Mouse (Mus musculus): ENCODE data around the gene M6pr. TPM values are rescaled to one million over a fixed set of nuclear protein-coding genes. Genes with fewer than 3 reads are reported as not detected.

Gene M6pr
- total and polyA plus RNA-seq, 2 experiments from 2014 or later, result 44.0 to 51.9 TPM

- WGBS, result 1% methylated on average over 17 of the region's 17 CpGs
- peak within 1 kb of the TSS; percentile 73 for H3K9ac ChIP-seq
- H3K4me1 ChIP-seq (ENCODE audit: insufficient read depth), result peaks cover 9% of the 10 kb centered on the region; the same call in 1 of the 2 replicates
- DNase-seq, result peak; percentile 81
- peak within 1 kb of the TSS; percentile 97 for H3K27ac ChIP-seq (ENCODE audit: low read depth, low read length)
- H3K27me3 ChIP-seq (ENCODE audit: insufficient read depth, low read length), result no peaks in the 10 kb centered on the region
- H3K36me3 ChIP-seq (ENCODE audit: insufficient read depth), result peaks cover 3% of the 10 kb centered on the region; the same call in 1 of the 2 replicates
- H3K9me3 ChIP-seq (ENCODE audit: low read length), result no peaks in the 10 kb centered on the region
- ATAC-seq, result peak; percentile 72
- H3K4me2 ChIP-seq (ENCODE audit: low read depth), result peak within 1 kb of the TSS; percentile 66
- TF ChIP-seq CTCF (IDR thresholded peaks at IDR 0.05; ENCODE audit: low read depth), result no peak
- H3K4me3 ChIP-seq (ENCODE audit: low read depth, low read length), result peak within 1 kb of the TSS; percentile 82
Observed at GRCm38 (mm10) chr6:122340349-122341000, 32.0 kb downstream of the M6pr start, which contains the start of gene Phc1. Phc1 (minus strand) TSS chr6:122340561.

GRCm38 (mm10) chr6:122341038-122341810 is 32.7 kb downstream of the M6pr start:
- no peaks in the 10 kb centered on the region for H3K27me3 ChIP-seq (ENCODE audit: insufficient read depth, low read length)
- WGBS, result 36% methylated on average over 7 of the region's 7 CpGs
- TF ChIP-seq CTCF (IDR thresholded peaks at IDR 0.05; ENCODE audit: low read depth), result no peak
- no peaks in the 10 kb centered on the region for H3K9me3 ChIP-seq (ENCODE audit: low read length)
- peaks cover 9% of the 10 kb centered on the region; the same call in 1 of the 2 replicates for H3K4me1 ChIP-seq (ENCODE audit: insufficient read depth)
- peak overlapping the region; percentile 97 for H3K27ac ChIP-seq (ENCODE audit: low read depth, low read length)
- DNase-seq (peak; percentile 4), ATAC-seq (no peak)
- peaks cover under 1% of the 10 kb centered on the region; the same call in 1 of the 2 replicates for H3K36me3 ChIP-seq (ENCODE audit: insufficient read depth)
- H3K4me2 ChIP-seq (ENCODE audit: low read depth), result peak overlapping the region; percentile 66
- H3K4me3 ChIP-seq (ENCODE audit: low read depth, low read length), result peak overlapping the region; percentile 82; the same call in 1 of the 2 replicates
- peak overlapping the region; percentile 73 for H3K9ac ChIP-seq

- no peak overlapping the region for H3K9ac ChIP-seq
- 21% methylated on average over 5 of the region's 5 CpGs for whole genome bisulfite sequencing
- peaks cover 9% of the 10 kb centered on the region; the same call in 1 of the 2 replicates for H3K4me1 ChIP-seq (ENCODE audit: insufficient read depth)
- DNase-seq, result no peak
- ATAC-seq, result no peak
- H3K36me3 ChIP-seq (ENCODE audit: insufficient read depth), result no peaks in the 10 kb centered on the region
- H3K9me3 ChIP-seq (ENCODE audit: low read length), result no peaks in the 10 kb centered on the region
- H3K4me3 ChIP-seq (ENCODE audit: low read depth, low read length), result no peak overlapping the region
- no peak overlapping the region for H3K27ac ChIP-seq (ENCODE audit: low read depth, low read length)
- no peak for TF ChIP-seq CTCF (IDR thresholded peaks at IDR 0.05; ENCODE audit: low read depth)
- H3K27me3 ChIP-seq (ENCODE audit: insufficient read depth, low read length), result no peaks in the 10 kb centered on the region
- H3K4me2 ChIP-seq (ENCODE audit: low read depth), result no peak overlapping the region
Observed at GRCm38 (mm10) chr6:122342125-122342524, 33.6 kb downstream of the M6pr start.

GRCm38 (mm10) chr6:122343719-122344118 is 35.2 kb downstream of the M6pr start:
- H3K9ac ChIP-seq, result no peak overlapping the region
- no peak overlapping the region for H3K4me3 ChIP-seq (ENCODE audit: low read depth, low read length)
- DNase-seq (no peak), ATAC-seq (no peak)
- H3K27me3 ChIP-seq (ENCODE audit: insufficient read depth, low read length), result no peaks in the 10 kb centered on the region
- H3K4me1 ChIP-seq (ENCODE audit: insufficient read depth), result no peaks in the 10 kb centered on the region
- no peaks in the 10 kb centered on the region for H3K36me3 ChIP-seq (ENCODE audit: insufficient read depth)
- H3K4me2 ChIP-seq (ENCODE audit: low read depth), result no peak overlapping the region
- 68% methylated on average over 10 of the region's 10 CpGs for WGBS
- H3K9me3 ChIP-seq (ENCODE audit: low read length), result no peaks in the 10 kb centered on the region
- no peak for TF ChIP-seq CTCF (IDR thresholded peaks at IDR 0.05; ENCODE audit: low read depth)
- no peak overlapping the region for H3K27ac ChIP-seq (ENCODE audit: low read depth, low read length)

GRCm38 (mm10) chr6:122344386-122345116 is 36.0 kb downstream of the M6pr start:
- H3K4me3 ChIP-seq (ENCODE audit: low read depth, low read length), result no peak overlapping the region

GRCm38 (mm10) chr6:122345731-122346130 is 37.2 kb downstream of the M6pr start:
- Histone ChIP-seq H3K4me2 (ENCODE audit: low read depth) (no peak overlapping the region), H3K9ac (no peak overlapping the region), H3K27me3 (ENCODE audit: insufficient read depth, low read length) (no peaks in the 10 kb centered on the region), H3K4me1 (ENCODE audit: insufficient read depth) (no peaks in the 10 kb centered on the region), H3K36me3 (ENCODE audit: insufficient read depth) (no peaks in the 10 kb centered on the region), H3K9me3 (ENCODE audit: low read length) (no peaks in the 10 kb centered on the region), H3K27ac (ENCODE audit: low read depth, low read length) (no peak overlapping the region), H3K4me3 (ENCODE audit: low read depth, low read length) (no peak overlapping the region)
- DNase-seq (no peak), ATAC-seq (no peak)
- 84% methylated on average over 6 of the region's 6 CpGs for WGBS
- no peak for TF ChIP-seq CTCF (IDR thresholded peaks at IDR 0.05; ENCODE audit: low read depth)

More at GRCm38 (mm10) chr6:122344386-122345116, 36.0 kb downstream of the M6pr start:
- no peaks in the 10 kb centered on the region for H3K36me3 ChIP-seq (ENCODE audit: insufficient read depth)
- TF ChIP-seq CTCF (IDR thresholded peaks at IDR 0.05; ENCODE audit: low read depth), result no peak
- no peak for DNase-seq
- no peaks in the 10 kb centered on the region for H3K4me1 ChIP-seq (ENCODE audit: insufficient read depth)
- 56% methylated on average over 9 of the region's 9 CpGs for WGBS
- ATAC-seq, result no peak
- H3K9ac ChIP-seq, result no peak overlapping the region
- no peaks in the 10 kb centered on the region for H3K27me3 ChIP-seq (ENCODE audit: insufficient read depth, low read length)
- H3K9me3 ChIP-seq (ENCODE audit: low read length), result no peaks in the 10 kb centered on the region
- no peak overlapping the region for H3K4me2 ChIP-seq (ENCODE audit: low read depth)
- no peak overlapping the region for H3K27ac ChIP-seq (ENCODE audit: low read depth, low read length)
